Mouse (Mus musculus): ENCODE measurements at regions not wholly inside any gene's neighbourhood (a gene's known extent, or its start where the extent isn't known, plus 50 kb on each side); places are given as distances from the start of the nearest gene placed in this dataset.

DNA sequence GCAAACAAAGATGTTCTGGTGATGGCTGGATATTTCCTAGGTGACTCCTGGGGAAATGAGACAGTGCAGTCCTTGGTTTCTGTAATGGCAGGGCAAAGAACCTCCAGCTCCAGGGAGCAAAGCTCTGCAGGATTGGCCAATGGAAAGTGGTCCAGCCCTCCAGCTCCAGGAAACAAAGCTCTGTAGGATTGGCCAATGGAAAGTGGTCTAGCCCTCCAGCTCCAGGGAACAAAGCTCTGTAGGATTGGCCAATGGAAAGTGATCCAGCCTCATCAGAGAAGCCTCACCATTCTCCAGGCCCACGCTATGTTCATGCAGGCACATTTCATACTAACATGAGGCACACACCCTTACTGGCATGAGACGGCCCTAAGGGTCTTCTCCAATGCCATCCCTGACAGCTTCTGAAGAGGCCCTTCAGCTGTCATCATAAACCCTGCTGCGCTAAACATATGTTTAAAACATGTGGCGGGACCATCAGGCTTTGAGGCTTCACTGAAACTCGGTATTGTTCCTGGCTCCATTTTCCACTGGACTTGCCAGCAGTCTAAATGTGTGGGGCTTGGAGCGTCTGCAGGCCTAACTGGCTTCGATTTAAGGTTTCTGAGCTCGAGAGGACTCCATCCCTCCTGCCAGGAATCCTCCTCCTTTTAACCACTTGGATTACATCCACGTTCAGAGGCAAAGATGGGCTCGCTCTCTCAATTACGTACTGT is 175.3 kb upstream of the Ccdc54 start:
- no peak for DNase-seq

DNA sequence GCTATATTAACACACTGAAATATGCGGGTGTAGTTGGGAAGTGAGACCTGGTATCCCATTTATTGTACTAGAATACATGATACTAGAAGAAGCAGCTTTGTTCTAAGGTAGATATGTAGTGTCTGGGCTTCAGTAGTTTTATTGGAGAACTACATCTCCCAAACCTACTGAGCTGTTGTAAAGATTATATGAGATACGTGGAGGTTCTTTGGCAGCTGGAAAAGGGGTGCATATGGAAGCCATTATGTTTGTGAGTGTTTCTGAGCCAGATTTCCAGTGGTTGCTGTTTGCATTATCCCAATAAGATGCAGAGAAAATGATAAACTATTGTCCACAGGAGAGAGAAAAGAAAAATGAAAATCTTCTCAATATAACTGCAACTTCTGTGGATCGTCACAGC is 171.1 kb upstream of the Ccdc54 start:
- DNase-seq: no peak

DNA sequence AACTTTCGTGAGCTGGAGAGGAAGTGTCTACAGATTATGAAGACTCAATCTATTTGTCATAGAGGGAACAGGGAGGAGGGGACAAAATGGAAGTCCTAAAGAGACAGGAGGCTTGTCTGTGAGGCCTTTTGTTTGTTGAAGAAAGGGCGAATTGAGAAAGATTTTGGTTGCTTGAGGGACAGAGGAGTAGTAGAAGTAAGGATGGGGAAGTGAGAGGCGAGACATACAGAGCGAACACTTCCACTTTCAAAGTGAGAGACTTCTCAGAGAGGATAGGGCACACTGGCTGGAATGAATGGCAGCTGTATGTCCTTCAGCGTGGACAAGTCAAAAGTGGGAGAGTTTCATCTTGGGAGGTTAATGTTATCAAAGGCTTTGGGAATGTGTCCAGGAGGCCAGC is 169.0 kb upstream of the Ccdc54 start:
- no peak for DNase-seq

DNA sequence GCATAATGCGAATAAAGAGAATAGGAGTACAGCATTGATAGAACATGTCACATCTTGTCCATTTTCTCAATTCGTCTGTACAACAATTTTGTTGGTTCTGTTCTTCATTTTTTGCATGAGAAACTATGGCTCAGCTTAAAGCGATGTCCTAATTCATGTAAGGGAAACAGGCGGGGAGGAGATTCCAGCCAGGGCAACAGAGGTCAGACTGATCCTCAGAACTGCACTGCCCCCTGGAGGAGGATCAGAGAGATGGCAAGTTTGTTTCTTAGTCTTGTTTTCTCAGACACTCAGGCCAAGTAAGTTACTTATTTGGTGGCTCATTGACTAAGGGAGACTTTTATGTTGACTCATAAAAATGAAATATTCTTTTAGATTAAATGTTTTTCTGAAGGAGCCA is 165.7 kb upstream of the Ccdc54 start:
- DNase-seq: peak; percentile 55 to 67

DNA sequence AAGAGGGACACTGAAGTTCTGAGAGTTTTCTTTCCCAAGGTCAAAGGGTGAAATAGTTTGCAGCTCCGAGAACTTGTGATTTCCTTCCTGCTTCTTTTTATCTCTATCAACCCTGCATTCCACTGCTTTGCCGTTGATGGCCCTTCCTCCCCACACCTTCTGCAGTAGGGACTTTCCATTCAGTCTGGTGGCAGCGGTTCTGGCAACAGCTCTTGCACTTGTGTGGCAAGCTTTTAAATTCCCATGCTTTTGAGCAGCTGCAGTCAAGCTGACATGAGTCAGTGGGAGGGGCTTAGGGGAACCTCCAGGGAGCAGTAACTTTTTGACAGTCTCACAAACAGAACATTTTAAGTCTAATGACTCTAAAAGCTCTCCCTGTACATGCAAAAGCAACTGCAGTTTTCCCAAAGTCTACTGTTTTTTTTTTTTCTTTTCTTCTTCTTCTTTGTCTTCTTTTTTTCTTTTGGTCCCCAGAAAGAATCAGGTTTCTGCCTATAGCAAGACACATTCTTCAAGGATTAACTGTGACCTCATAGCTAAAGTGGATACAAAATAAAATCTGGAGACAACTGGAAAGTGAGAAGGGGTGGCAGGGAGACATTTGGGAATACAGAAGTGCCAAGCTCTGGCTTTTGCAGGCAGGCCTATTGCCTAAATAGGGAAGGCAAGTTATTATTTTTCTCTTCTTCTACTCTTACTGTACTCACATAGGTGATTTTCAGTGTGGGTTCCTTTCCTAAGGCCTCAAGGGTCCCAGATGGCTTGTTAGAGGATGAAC is 162.8 kb upstream of the Ccdc54 start:
- DNase-seq: peak; percentile 67 to 75

DNA sequence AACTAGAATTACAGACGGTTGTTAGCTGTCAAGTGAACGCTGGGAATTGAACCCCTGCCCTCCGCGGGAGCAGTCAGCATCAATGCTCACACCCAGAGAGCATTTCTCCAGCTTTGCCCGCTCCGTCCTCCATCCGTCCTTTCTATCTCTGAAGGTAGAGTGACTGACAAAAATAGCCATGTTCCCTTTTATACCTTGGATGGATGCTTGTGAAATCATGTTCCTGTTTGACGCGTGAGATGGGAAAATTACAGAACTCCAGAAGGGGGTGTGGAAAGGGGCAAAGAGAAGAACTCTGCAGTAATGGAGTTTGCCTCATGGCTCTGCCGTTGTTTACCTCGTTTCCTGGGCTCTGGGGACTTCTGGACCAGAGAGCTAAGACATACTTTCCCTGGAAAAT is 162.1 kb upstream of the Ccdc54 start:
- DNase-seq: peak in 1 of 2 experiments; percentile 16

DNA sequence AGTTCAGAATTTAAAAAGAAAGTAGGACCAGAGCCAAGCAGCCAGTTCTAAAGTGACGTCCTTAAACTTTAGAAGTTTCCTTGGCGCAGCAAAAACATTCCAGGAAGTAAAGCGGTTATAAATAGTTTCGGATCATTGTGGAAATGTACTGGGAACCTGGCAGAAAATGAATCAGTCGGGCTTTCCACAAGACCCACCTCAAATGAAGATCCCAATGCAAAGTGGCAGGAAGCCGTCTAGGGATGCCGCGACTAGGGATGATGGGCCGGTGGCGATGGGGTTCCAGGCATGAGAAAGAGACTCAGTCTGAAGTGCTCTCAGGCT is 161.3 kb upstream of the Ccdc54 start:
- peak; percentile 27 to 43 for DNase-seq

DNA sequence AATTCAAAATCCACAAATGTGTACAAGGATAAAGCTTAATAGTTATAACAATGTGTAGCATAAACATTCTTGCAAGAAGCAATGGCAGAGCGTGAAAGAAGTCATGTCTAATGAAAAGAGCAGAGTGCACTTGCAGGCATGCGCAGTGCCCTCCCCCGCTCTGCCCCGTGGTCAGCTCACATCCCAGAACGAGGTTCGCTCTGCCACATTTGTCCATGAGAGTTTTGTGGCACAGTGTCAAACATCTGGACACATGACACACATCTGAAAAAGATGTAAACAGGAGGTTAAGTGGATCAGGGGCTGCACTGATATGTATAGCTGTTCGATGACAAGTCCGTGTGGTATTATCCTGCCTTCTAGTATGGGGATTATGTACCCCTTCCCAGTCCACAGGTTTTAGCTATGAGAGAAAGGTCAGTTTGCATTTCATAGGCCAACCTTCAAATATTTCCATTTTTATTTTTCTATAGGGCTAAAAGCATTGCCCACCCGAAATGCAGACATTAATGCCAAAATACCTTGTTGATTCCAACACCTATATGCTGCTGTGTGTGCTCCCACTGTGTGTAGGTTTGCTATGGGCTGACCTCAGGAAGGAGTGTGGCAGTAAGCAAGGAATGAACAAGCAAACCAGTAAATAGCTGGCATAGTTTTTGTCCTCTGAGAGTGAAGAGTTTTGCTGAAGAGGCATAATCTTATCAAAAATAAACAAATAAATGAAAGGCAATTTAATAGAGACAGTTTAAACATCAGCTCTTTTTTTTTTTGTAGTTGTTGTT is 160.7 kb upstream of the Ccdc54 start:
- peak in 1 of 2 experiments; percentile 24 for DNase-seq

DNA sequence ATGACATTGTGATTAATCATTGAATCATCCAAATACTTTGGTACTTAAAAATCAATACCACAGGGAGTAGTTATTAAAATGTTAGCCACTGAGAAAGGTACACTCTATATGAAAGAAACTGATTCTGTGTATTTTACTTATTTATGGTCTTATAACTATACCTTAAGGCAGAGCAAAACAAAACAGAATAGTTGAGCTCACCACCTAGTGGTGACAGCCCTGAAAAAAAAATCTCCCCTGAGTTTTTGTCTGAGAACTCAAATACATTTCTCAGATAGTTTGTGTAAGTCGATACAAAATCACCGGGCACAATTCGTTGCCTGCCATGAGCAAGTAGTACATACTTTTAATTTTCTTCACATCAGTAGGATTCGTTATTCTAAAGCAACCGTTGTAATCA is 156.7 kb upstream of the Ccdc54 start:
- no peak for DNase-seq

DNA sequence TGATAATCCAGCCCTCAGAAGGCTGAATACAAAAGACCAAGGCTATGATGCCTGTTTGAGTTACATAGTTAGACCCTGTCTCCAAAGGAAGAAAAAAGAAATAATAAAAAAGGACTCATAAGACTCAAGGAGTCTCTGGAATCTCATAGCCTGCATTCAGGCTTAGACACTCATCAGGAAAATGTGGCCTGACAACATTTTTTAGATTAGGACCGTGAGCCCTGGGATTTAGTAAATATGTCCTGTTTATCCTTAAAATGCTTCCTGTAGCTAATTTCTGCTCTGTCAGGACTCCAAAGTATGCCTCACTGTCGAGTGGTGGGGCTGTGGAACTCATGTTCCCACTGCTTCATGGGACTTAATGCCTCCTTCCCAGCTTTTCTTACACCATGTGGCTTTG is 154.8 kb upstream of the Ccdc54 start:
- DNase-seq: no peak

DNA sequence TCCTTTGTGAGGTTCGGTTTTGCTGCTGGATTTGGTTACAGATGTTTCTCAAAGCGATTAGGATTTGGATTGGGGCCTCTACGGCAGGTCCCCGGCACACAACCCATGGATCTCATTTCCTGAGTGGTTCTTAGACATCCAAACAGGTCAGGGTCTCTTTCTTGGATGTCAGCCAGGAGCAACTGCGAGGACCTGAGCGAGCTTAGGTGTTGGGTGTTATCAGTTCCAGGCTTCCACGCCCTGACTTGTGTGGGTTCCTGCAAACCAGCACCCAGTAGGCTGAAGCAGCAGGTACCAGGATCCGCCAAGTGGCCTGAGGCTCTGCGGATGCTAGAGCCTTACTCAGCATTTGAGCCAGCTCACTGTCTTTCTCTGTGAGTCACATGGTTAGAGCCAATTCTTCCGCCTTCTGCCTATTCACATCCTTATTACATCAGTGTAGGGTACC is 146.5 kb upstream of the Ccdc54 start:
- DNase-seq: peak; percentile 16 to 47

DNA sequence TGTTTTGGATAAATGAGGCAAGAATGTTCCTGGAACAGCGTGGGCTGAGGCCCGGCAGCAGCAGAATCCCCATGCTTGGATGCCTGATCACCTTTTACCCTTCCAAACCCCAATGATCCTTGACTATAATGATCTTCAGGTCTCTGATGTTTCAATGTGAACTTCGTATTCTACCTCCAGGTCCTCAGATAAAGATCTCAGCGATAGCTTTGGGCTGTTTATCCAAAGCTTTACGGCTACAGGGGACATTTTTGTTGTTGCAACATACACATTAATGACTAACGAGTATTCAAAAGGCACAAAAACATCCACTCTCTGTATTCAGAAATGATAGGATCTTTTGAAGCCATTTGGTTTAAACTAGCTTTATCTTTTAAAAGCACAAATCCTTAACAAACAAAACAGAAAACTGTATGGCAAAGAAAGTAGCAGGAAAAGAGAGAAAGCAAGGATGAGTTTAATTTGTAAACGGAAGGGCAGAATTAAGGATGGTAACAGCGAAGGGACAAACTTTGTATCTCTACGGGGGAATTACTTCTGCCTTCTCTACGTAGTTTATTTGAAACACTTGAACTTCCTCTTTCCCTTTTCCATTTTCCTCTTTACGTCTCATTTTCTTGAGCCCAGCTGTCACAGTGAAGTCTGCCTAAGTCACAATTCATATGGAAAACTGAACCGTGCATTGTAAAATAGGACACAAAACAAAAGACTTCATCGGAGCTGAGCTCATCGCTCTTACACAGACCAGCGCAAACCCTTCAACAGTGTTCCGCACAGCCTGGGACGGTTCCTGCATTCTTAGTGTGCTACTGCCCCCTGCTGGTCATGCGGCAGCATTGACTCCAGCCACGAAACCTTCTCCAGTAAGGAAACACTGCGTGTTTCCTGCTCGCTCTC is 145.4 kb upstream of the Ccdc54 start:
- peak; percentile 92 for DNase-seq

DNA sequence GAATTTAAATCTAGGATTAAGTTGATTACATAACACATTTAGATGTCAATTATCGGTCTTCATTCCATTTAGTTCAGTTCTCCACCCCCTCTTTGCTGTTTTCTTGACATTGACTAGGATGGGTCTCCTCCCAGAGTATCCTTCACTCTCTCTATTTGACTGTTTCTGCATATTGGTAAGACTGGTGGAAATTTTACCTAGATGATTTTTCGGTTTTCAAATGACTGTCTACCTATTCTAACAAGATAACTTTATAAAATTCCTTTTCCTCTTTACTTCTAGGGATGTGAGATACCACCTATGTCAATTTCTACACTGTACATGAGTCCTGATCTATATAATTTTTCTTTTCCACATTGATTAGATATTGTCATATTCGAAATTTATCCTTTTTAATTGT is 142.4 kb upstream of the Ccdc54 start:
- DNase-seq: no peak

DNA sequence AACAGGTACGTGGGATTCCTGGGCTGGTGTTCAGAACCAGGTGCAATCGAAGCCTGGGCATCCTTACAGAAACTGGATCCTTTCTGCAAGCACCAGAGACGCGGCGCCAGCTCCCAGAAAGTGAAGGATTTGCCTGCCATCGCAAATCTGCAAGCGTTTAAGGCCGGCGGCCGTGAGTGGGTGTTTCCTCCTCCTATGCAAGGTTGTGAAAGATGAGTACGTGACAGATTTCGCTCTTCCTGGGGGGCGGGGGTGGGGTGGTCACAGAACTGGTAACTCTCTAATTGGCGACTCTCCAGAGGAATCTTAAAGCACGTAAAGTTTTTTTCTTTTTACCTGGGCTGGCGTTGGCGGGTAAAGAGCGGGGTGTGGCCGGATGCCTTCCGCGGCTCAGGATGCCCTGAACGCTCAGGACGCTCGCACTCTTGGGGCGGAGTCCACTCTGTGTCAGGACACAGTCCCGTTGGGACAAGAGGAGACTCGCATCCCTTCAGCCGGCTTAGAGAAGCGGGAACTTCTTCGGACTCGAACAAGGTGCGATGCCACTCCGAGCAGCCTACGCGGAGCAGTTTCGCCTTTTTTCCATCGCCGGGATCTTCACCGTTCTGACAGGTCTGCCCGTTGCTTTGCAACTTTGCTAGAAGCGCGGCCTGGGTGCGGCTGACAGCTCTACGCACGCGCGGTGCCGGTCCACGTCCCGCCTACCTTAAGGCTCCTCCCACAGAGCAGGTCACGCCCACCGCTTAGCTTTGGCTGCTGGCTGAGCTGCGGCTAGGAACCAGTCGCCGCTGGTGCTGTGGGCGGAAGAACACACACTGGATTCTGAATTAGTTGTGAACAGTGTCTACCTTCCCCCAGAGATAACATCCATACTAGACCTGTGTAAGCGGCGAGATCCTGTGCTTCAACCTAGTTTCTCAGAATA is 141.4 kb upstream of the Ccdc54 start:
- DNase-seq: peak; percentile 93 to 94

DNA sequence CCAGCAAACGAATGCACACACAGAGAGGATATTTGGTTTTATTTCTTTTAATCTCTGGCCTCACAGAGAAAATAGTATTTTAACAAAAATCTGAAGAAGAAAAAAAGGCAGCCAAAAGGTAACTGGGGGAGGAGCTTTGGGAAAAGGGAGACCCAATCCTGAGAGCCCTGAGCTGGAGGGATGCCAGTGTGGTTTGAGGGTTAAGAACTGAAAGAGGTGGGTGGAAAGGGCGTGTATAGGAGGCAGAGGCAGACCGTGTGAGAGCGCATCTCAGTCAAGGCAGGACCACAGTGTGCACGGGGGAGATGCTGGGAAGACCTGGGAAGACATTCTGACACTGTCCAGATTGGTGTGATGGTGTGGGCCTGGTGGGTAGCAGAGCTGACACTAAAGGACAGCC is 138.4 kb upstream of the Ccdc54 start:
- DNase-seq: no peak

DNA sequence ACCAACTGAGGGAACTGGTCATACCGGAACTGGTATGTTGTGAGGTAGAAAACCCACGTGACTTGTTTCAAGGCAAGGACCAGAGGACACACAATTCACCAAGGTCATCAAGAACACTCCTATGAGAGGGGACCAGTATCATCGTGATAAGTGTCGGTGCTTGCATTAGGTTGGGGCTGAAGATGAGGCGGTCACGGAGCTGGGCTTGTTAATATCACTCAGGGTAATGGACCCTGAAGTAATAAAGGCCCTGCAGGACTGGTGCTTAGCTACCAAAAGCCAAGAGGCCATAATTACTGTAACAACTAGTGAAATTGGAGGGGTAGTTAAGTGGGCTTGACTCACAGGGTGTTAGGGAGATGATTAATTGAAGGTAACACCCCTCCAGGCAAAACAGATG is 132.2 kb upstream of the Ccdc54 start:
- DNase-seq: no peak

DNA sequence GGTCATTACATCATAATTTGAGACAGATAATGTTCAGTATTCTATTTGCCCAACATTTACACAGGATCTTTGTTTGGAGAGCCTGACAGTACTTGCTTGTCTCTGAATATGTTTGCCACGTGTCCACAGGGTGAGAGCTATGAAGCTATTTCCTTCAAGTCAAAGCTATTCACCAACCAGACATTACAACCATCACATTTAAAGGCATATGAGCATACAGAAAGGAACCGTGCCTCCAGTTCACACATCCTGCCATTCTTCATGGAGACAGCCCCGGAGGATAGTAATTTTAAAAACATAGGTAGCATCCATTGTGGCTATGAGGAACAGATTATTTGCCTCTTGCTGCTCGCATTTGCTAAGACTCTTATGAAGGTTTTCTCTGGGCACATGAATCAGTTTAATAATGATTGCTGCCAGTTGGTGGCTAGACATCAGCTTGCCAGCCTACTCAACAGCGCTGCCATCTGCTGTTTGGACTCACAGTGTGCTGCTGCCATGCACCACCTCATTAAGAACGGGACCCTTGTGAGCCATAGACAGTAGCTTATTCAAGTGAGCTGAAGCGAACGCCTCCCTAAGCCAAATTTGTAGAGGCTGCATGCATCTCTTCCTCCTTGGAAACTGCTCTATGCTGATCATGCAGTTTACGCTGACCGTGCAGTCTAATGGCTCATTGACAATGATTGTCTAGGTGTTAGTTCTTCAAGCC is 126.5 kb upstream of the Ccdc54 start:
- peak; percentile 30 to 51 for DNase-seq

DNA sequence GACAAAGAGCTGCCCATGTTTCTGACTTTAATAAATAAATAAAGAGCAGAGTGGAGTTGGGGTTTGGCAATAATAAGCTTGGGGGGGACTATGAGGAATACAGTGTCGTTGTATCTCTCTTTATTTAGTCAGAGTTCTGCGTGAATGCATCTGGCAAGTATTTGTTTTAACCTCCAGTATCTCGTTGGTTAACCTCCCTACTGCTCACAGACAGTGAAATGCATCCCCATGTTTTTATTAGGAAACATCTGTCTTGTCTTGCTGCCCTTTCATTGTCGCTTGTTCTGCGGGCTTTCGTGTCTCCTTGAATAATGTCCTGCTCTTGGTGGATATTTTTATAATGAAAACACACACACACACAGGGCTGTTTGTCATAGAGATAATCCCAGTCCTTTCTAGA is 118.8 kb upstream of the Ccdc54 start:
- no peak for DNase-seq

DNA sequence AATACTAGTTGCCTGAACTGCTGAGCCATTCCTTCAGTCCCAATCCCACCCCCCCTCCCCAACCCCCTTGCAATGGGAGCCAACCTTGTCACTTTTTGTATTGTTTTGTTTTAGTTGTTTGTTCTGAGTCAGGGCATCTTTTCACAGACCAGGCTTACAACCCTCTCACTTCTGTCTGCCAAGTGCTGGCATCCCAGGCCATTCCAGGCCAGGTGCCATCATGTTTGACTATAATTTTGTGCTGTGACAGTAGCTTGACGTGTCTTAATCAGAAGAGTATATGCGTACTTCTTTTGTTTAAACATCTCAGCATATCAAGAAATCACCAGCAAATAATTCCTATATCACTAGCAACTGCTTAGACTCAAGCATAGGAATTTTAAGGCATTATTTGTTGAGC is 117.0 kb upstream of the Ccdc54 start:
- DNase-seq: no peak

DNA sequence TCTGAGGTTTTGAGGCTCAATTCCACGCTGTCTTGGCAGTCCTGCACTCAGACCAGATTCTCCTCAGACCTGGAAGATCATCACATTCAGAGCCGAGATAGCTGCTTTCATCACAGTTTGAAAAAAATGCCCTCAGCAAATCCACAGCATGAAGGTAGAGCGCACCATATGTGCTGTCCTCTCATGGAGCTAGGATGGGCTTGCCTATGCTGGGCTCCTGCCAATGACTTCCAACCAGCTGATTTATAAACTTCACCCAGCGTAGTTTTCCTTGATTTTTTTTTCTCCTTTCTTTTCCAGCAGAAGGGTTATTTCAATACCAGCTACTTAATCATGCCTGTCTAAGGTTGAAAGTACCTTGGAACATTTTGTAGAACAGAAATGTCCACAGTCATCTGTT is 115.0 kb upstream of the Ccdc54 start:
- no peak for DNase-seq
